Mouse (Mus musculus): ENCODE results near the gene Prim1. TPM values are rescaled to one million over a fixed set of nuclear protein-coding genes. Genes with fewer than 3 reads are reported as not detected.

The Prim1 gene
- total RNA-seq (2015; ENCODE audit: low replicate concordance) (37.6 and 56.5 TPM in 2 replicates), total RNA-seq (2017; ENCODE audit: low replicate concordance) (44.7 and 56.1 TPM in 2 replicates)

DNA sequence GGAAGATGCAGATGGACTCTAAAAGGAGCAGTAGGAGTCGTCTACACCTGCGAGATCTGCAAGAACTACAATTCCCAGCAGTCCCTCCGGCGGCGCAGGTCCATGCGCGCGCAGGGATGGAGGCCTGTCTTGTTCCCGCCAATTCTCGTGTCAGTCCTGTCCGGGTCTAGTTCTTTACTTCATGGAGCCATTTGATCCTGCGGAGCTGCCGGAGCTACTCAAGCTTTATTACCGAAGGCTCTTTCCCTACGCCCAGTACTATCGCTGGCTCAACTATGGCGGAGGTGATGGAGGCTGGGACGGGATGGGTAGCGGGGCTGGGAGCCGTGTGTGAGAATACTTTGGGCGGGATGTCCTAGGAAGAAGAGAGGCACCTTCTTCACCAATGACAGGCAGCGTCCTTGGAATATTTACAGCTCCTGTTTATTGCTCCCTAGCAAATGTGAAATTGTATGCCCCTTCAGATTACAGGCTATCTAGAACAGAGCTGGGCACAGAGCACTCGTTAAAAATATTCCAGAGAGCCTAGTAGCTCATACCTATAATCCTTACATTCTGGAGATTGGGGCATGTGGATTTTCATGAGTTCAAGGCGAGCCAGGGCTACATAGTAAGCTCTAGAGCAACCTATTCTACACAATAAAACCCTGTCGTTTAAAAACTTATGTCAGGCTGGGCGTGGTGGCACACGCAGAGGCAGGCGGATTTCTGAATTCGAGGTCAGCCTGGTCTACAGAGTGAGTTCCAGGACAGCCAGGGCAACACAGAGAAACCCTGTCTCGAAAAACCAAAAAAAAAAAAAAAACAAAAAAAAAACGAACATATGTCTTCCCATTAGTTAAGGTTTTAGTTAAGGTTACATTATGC lies at the start of gene Prim1:
Prim1 (plus strand) TSS at position 101 of the 867 bp plus-strand sequence.
- ATAC-seq (replicated peaks; ENCODE audit: low FRiP score, poor library complexity, severe bottlenecking), result peak; percentile 98

DNA sequence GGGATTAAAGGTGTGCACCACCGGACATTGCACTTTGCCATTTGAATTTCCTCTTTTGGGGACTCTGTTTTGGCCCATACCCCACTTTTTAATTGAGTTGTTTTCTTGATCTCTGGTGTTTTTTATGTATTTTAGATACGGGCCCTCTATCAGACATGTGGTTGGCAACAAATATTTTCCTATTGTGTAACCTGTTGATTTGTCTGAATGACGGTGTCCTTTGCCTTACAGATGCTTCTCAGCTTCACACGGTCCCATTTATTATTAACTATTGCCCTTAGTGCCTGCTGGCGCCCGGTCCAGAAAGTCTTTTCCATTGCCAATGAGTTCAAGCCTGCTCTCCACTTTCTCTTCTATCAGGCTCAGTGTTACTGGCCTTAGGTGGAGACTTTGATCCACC lies 48.5 kb upstream of the Prim1 start:
- no peak for ATAC-seq (replicated peaks; ENCODE audit: low FRiP score, poor library complexity, severe bottlenecking)

DNA sequence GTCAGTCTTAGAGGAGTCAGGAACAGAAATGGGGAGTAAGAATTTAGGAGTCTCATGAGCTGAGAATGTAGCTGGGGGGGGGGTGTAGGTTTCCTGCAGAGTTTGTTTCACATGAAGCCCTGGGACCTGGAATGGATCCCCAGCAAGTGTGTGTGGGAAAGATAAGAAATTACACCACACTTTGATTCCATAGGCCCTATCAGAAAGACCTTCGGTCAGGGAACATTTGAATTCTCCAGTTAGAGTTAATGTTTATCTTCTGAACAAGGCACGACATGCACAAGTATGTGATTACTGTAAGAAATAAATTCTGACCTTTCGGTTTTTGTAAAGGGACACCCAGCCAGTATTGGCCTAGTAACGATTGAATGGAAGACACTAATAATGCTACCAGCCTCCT lies 45.1 kb upstream of the Prim1 start:
- ATAC-seq (replicated peaks; ENCODE audit: low FRiP score, poor library complexity, severe bottlenecking), result no peak

DNA sequence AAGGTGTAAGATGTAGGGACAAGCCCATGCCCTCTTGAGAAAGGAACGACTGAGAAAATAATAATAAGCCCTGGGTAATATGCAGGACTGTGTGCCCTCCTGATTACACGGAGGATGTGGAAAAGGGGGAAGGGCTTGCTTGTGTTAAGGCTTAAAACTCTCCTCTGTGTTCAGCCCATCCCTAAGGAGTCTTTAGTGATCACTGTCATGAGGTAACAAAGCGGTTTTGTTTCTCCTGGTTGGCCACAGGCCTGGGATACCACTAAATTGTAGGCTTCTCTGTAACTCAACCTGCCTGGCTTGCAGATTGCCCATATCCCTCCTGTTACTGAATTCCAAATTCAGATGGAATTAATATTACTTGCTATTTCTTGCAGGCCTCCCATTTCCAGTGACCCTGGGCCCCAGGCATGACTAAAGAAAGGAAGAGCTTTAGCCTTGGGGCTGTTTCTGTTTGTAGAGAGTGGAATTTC lies 44.6 kb upstream of the Prim1 start:
- no peak for ATAC-seq (replicated peaks; ENCODE audit: low FRiP score, poor library complexity, severe bottlenecking)

DNA sequence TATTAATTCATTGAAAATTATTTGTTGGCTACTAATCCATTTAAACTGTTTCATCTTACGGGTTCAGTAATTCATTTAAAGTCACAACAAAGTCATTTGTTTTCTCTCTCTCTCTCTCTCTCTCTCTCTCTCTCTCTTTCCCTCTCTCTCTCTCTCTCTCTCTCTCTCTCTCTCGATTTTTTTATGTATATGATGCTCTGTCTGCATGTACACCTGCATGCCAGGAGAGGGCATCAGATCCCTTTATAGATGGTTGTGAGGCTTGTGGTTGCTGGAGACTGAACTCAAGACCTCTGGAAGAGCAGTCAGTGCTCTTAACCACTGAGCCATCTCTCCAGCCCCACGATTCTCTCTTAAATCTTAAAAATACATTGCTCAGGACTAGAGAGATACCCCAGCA lies 43.8 kb upstream of the Prim1 start:
- ATAC-seq (replicated peaks; ENCODE audit: low FRiP score, poor library complexity, severe bottlenecking), result no peak

DNA sequence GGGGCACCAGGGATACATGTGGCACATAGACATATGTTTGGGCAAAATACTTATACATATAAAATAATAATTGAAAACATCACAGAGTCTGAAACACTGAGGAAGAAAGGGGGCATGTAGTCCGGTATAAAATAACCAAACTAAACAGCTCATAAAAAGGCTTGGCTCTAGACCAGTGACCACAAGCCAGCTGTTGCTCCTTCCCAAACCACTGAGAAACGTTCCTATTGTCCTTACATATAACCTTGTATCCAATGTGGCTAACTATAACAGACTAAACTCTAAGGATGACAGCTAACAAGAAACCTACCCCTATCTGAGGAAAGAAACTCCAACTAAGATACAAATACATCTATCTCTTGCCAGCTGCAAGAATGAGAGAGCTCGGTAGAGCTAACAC lies 40.9 kb upstream of the Prim1 start:
- no peak for ATAC-seq (replicated peaks; ENCODE audit: low FRiP score, poor library complexity, severe bottlenecking)

DNA sequence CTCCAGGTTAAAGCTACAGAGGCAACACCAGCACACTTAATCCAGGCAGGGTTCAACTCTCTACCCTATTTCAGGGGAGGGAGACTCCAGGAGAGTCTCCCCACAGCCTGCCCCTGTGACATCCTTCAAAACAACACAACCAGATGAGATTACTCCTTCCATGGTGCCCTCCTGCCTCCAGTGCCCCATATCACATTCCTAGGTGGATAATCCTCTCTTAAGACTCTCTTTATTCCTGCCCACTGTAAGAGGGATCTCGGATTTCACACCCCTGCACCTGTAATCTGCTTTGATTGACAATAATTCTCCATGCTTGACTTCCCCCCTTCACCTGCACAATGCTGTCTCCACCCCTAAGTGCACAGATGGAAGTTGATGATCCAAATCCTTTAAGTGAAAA lies 39.5 kb upstream of the Prim1 start:
- no peak for ATAC-seq (replicated peaks; ENCODE audit: low FRiP score, poor library complexity, severe bottlenecking)

DNA sequence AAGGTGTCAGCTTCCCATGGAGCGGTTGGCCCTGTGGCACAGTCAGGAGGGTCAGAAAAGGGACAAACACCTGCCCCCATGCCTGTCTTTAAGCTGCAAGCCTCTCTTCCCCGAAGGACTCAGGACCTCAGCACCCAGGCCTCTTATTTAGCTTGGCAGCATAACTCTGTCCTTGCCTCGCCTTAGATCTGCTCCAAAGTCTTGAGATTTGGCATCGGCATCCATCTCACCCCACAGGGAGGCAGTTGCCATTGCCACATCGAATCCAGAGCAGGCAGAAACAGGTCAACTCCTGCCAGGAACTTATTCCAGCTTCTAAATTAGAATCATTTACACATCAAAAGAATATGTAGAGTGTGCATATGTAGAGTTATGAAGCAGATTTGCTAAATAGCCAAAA lies 30.3 kb upstream of the Prim1 start:
- ATAC-seq (replicated peaks; ENCODE audit: low FRiP score, poor library complexity, severe bottlenecking), result no peak

DNA sequence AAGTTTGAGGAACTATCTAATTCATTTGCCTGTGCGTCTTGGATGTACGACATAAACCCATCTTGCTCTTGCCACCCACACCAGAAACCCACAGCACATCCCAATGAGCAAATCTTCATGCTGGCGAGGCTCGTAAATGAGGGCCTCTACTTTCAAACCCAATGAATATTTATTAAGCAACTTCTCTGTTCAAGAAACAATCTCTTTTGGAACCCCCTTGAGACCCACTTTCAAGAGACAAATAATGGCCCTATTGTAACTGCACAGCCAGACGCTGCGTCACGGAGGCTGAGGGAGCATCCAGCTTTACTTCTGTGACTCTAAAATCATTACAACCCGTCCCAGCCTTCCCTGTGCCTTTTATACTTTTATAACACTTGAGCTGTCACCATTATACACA lies 29.4 kb upstream of the Prim1 start:
- no peak for ATAC-seq (replicated peaks; ENCODE audit: low FRiP score, poor library complexity, severe bottlenecking)

DNA sequence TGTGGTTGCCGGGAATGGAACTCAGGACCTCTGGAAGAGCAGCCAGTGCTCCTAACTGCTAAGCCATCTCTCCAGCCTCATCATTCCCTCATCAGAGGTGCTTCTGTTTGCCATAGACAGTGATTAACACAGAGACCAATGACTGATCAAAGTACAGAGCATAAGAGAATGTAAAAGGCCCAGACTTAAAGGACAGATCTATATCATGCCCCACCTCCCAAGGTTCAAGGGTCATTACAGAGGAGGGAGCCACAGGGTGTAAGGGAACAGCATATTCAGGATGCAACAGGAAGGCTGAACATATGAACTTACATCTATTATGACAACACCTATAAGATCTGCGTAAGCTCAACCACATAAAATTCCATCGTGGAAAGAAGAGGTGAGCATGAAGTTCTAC lies 18.3 kb upstream of the Prim1 start:
- no peak for ATAC-seq (replicated peaks; ENCODE audit: low FRiP score, poor library complexity, severe bottlenecking)

DNA sequence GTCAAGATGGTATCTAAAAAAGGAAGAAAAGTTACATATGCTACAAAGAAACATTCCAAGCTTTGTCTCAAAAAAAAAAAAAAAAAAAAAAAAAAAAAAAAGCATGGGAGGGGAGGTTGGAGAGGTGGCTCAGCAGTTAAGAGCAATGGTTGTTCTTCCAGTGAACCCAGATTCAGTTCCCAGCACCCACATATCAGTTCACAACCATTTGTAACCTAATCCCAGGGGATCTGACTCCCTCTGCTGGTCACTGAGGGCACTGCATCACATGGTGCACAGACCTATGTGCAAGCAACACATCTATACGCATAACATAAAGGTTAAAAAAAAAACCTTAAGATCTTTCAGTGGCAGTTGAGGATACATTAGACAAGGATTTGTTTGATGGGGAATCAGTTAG lies 16.7 kb upstream of the Prim1 start:
- no peak; the same call in 1 of the 2 replicates for ATAC-seq (replicated peaks; ENCODE audit: low FRiP score, poor library complexity, severe bottlenecking)

DNA sequence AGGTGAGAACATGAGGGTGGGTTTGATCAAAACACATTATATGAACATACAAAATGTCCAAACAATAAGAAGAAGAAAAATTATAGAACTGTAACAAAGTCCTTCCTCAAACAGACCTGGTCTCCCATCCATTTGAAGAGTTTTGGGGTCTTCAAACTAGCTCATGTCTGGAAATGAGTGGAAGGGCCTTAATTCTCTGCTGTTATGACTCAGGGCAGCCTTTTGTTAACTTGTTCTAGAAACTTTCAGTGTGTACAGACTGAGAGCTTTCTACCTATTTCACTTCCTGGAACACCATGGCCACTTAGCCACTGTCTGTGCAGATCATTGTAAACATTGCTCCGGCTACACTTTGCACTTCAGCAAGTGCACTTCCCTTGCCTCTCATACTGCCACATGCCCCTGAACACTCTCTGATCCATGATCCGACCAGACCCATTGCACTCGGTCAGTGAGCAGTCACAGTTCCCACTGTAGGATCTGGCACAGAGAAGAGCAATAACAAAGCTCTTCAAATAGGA lies 11.6 kb upstream of the Prim1 start:
- ATAC-seq (replicated peaks; ENCODE audit: low FRiP score, poor library complexity, severe bottlenecking), result no peak

DNA sequence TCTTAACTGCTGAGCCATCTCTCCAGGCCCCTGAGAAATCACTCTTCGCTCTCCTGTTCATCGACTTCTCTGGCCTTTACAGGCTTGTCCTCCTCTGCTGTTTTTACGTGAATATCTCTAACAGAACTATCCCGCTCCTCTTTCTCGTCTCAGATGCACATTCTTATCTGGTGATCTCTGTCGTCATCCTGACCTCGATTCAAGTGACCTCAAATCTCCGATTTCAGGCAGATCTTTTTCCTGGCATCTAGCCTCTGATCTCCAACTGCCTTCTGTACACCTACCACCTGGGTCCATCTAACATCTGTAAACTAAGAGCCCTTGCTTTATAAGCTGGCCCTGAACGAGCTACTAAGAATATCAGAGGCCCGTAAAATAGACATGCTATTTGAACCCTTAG lies 10.1 kb upstream of the Prim1 start:
- ATAC-seq (replicated peaks; ENCODE audit: low FRiP score, poor library complexity, severe bottlenecking), result no peak

DNA sequence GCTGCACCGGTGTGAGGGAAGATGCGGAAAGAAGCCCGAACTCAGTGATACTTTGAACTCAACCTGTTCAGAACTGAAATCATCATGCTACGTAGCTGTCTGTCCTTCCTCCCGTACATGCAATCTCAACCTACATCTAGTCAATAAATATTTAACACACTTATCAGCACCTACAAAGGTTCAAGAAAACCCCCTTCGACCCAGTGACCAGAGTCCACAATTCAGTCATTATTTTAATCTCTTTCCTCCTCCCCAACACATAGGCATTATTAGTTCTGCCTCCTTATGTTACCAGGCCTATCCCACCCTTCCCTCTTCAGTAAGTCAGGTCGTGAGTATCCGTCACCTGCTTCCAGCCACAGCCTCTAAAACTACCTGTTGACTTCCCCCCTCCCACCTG lies 9.5 kb upstream of the Prim1 start:
- no peak for ATAC-seq (replicated peaks; ENCODE audit: low FRiP score, poor library complexity, severe bottlenecking)

DNA sequence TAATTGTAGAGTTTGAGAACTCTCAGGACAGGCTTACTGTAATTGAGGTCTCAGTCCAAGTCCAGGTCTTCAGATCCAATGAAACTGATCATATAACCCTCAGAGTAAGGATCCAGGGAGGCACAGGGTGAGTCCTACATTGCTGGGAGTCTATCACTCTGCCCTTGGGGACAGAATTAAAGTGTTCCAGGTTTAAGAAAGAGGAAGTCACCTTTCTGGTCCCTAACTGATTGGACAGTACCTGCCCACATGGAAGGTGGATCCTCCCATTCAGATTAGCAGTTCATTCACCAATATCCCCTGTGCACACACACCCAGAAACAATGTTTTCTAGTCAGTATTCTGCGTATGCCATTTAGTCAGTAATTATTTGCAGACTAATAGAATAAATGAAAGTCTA lies 7.5 kb upstream of the Prim1 start, which contains the start of gene Hsd17b6:
Hsd17b6 (minus strand) TSS at position 166 of the 400 bp plus-strand sequence.
- ATAC-seq (replicated peaks; ENCODE audit: low FRiP score, poor library complexity, severe bottlenecking), result no peak

DNA sequence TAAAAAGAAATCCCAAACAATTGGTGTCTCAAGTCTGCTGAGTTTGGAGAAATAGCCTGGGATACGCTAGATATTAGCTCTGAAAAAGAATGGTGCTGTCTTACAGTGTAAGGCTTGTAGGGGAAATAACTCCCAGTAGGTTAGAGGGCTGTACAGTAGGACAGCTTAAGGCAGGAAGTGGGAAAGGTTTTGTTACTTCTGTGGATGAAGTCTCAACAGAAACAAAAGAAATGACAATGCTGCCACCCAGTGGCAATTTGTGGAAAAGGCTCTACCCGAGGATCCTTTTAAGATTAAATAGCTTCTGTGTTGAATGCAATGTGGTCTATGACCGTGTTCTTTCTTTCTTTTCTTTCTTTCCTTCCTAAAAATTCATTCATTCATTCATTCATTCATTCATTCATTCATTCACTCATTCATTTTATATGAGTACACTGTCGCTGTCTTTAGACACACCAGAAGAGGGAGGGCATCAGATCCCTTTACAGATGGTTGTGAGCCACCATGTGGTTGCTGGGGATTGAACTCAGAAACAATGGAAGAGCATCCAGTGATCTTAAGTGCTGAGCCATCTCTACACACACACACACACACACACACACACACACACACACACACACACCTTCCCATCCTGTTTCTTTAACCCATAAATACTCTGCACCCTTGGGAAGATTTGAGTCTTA lies 6.6 kb upstream of the Prim1 start:
- peak; percentile 82 for ATAC-seq (replicated peaks; ENCODE audit: low FRiP score, poor library complexity, severe bottlenecking)

DNA sequence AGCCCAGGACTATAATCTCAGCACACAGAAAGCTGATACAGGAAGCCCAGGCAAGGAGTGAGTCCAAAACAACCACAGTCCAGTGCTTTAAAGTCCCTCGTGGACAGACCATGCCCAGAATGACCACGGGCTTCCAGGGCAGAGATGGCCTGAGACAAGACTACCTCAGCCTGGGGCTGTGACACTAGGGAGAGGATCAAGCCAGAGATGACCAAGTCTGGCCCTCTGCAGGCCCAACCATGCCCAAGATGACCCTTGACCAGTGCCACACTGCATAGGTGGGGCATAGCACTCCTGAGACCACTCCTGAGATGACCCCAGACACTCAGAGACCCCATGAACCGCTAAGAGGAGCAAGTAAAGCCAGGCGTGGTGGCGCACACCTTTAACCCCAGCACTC lies 5.2 kb upstream of the Prim1 start:
- no peak for ATAC-seq (replicated peaks; ENCODE audit: low FRiP score, poor library complexity, severe bottlenecking)

DNA sequence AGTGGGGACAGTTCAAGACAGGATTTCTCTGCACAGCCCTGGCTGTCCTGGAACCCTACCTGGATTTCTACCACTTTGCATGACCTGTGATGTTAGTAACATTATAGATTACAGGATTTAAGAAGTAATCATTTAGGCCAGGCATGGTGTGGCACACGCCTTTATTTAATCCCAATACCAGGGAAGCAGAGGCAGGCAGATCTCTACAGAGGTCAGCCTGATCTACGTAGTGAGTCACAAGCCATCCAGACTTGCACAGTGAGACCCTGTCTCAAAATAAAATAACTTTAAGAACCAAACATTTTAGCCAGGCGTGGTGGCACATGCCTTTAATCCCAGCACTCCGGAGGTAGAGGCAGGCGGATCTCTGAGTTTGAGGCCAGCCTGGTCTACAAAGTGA lies 7.2 kb downstream of the Prim1 start:
- ATAC-seq (replicated peaks; ENCODE audit: low FRiP score, poor library complexity, severe bottlenecking), result no peak

DNA sequence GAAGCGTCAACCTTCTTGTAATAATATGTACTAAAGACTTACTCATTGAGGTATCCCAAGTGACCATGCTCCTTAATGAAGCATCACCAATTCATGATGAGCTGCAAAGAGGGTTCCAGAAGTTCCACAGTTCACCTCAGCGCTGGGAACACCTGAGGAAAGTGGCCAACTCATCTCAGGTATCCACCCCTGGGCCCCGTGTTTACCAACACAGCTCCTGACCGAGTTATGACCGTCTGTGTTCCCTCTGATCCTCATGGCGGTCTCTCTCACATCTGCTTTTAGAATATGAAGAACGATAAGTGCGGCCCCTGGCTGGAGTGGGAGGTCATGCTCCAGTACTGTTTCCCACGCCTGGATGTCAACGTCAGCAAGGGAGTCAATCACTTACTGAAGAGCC lies 8.5 kb downstream of the Prim1 start:
- ATAC-seq (replicated peaks; ENCODE audit: low FRiP score, poor library complexity, severe bottlenecking), result no peak

DNA sequence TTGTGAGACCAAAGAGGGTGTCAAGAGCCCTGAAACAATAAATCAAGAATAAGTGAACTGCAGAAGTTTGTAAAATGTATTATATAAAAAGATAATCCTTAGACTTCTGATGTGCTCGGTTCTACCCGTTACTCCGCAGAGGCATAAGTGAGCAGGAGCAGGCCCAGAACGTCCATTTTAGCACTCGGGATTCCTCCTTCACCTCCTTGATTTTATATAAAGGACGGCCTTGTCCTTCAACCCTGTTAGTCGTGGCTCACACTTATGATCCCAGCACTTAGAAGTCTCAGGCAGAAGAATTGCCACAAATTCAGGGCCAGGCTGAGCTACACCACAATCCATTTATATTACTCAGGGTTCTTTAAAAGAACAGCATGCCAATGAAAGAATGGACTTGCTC lies 15.0 kb downstream of the Prim1 start:
- ATAC-seq (replicated peaks; ENCODE audit: low FRiP score, poor library complexity, severe bottlenecking), result no peak

DNA sequence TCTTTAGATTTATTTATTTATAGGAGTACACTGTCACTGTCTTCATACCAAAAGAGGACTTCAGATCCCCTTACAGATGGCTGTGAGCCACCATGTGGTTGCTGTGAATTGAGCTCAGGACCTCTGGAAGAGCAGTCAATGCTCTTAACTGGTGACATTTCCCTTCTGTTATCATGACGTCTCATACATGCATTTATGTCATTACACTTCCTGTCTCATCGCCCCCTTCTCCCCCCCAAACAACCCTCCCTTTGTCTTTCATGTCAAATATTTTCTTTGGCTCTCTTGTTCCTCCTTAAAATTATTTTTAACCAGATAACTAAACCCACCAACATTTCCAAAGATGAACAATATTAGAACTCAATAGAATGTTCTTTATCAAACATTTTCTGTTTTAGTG lies 15.9 kb downstream of the Prim1 start:
- no peak for ATAC-seq (replicated peaks; ENCODE audit: low FRiP score, poor library complexity, severe bottlenecking)

Measured in erythroblast, adult 5-6 weeks (primary cell).